Mouse (Mus musculus): Measurements from ENCODE around the gene Vangl2.

Vangl2 gene

GRCm38 (mm10) chr1:171963613-171964012, 64.6 kb downstream of the Vangl2 start:
- DNase-seq: no peak

GRCm38 (mm10) chr1:171961704-171962103, 66.5 kb downstream of the Vangl2 start:
- DNase-seq: no peak

- no peak for DNase-seq
Measured at GRCm38 (mm10) chr1:171960726-171961125, 67.5 kb downstream of the Vangl2 start.

- DNase-seq: no peak
Measured at GRCm38 (mm10) chr1:171957411-171957810, 70.8 kb downstream of the Vangl2 start.

GRCm38 (mm10) chr1:171955071-171955470, 73.2 kb downstream of the Vangl2 start:
- DNase-seq: no peak
